Mouse (Mus musculus) limb, embryonic 14.5 days (tissue): Measurements from ENCODE around the gene Ntrk2. TPM values are rescaled to one million over a fixed set of nuclear protein-coding genes. Genes with fewer than 3 reads are reported as not detected.

ENCODE experiments used
- ATAC-seq: fragments of 200-750 bp; cut with Nextera tagmentation; 2 replicates; pipeline ENCODE4 v1.8.0; 2017; ENCODE audit warnings: low read depth, moderate number of reproducible peaks, moderate TSS enrichment; ENCODE audit not compliant: low FRiP score
- DNase-seq: peaks from one replicate; pipeline ENCODE4 v3.0.0-alpha.2; 2015; ENCODE audit warnings: low spot score
- H3K27ac ChIP-seq: fragments of 300-500 bp; sonication (generic); replicated peaks from 2 replicates; pipeline ENCODE4 v1.5.1; 2014; ENCODE audit warnings: low read depth, mild to moderate bottlenecking, low read length, moderate library complexity, mixed read lengths
- H3K27me3 ChIP-seq: fragments of 300-500 bp; sonication (generic); 2 replicates; pipeline ENCODE4 v1.6.1; 2014; ENCODE audit warnings: low read length, mixed read lengths; ENCODE audit not compliant: control insufficient read depth, insufficient read depth
- H3K36me3 ChIP-seq: fragments of 300-500 bp; sonication (generic); 2 replicates; pipeline ENCODE4 v1.6.1; 2014; ENCODE audit warnings: mild to moderate bottlenecking, low read length, moderate library complexity, mixed read lengths; ENCODE audit not compliant: control insufficient read depth, insufficient read depth
- H3K4me1 ChIP-seq: fragments of 300-500 bp; sonication (generic); 2 replicates; pipeline ENCODE4 v1.6.1; 2014; ENCODE audit warnings: antibody characterized with exemption, low read length, mixed read lengths; ENCODE audit not compliant: control insufficient read depth, insufficient read depth
- H3K4me2 ChIP-seq: fragments of 300-500 bp; sonication (generic); replicated peaks from 2 replicates; pipeline ENCODE4 v1.6.1; 2014; ENCODE audit warnings: low read depth, mild to moderate bottlenecking, low read length, moderate library complexity; ENCODE audit not compliant: severe bottlenecking
- H3K4me3 ChIP-seq: fragments of 300-500 bp; sonication (generic); replicated peaks from 2 replicates; pipeline ENCODE4 v1.5.1; 2014; ENCODE audit warnings: low read length
- H3K9ac ChIP-seq: fragments of 300-500 bp; sonication (generic); 2 replicates; pipeline ENCODE4 v1.6.1; 2014; ENCODE audit warnings: mild to moderate bottlenecking, low read depth, low read length, moderate library complexity; ENCODE audit not compliant: severe bottlenecking
- H3K9me3 ChIP-seq: fragments of 300-500 bp; sonication (generic); 2 replicates; pipeline ENCODE4 v1.6.1; 2016; ENCODE audit warnings: low read length; ENCODE audit not compliant: control insufficient read depth
- POLR2A ChIP-seq: fragments of 200-500 bp; IDR thresholded peaks from 2 replicates; pipeline ENCODE4 v1.8.0; 2012; ENCODE audit warnings: inconsistent platforms, mild to moderate bottlenecking, moderate library complexity, borderline replicate concordance; ENCODE audit not compliant: insufficient read depth, insufficient read length; ENCODE audit errors: extremely low read depth
- WGBS: fragments of 180-500 bp; shearing (Covaris S2); extraction: QIAGEN DNeasy Blood & Tissue Kit; methylation state at CpG from one replicate; pipeline ENCODE4 v1.1.7; 2014; 5-methylcytosine and 5-hydroxymethylcytosine counted together
- polyA plus RNA-seq, 2 experiments: library from polyadenylated mRNA; depleted of rRNA in 1 of 2; stranded (reverse) in 1 of 2; unstranded in 1 of 2; fragments of >200 nt; fragmentation: Nextera tagmentation in 1 of 2; extraction: Ambion mirVana in 1 of 2; gene quantifications; 2 replicates each; pipeline versions ENCODE4 v1.2.1 to v1.2.3; 2012 to 2014

Ntrk2 gene
- polyA plus RNA-seq, 2 experiments = 15.8 to 18.2 TPM

DNA sequence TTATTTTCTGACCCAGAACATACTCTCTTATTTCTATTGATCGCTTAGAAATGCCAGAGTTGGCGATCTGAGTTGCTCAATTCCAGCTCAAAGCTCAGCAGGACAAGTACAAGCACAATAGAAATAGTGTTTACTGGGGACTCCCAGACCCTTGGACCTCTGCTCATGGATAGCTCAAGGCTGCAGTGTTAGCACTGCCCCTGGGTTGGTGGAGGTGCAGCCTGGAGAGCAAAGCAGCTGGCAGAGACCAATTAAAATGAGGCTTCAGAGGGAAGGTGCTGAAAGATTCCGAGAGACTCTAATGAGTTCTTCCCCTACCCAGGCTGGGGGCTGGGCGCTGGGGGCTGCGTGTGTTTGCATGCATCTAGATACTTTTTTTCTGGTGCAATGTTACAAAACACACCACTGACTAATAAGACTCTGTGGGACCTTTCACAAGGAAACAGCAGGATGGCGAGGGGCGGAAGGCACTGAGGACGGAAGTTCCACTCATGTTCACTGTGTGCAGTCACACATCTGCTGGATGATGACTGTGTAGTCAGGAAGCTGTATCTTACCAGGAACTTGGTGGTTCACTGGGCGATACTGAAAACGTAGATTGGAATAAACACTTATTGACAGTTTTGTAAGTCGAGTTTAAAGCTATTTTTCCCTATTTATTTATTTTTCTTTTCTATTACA is 193.1 kb downstream of the Ntrk2 start:
- no peak overlapping the region for H3K4me3 ChIP-seq
- no peaks in the 10 kb centered on the region for H3K4me1 ChIP-seq
- DNase-seq (no peak), ATAC-seq (no peak)
- no peak for TF ChIP-seq POLR2A
- no peak overlapping the region for H3K9ac ChIP-seq
- H3K27ac ChIP-seq = no peak overlapping the region
- no peak overlapping the region for H3K4me2 ChIP-seq
- no peaks in the 10 kb centered on the region for H3K36me3 ChIP-seq
- no peaks in the 10 kb centered on the region for H3K27me3 ChIP-seq
- 32% methylated on average over 11 of the region's 11 CpGs for WGBS
- no peaks in the 10 kb centered on the region for H3K9me3 ChIP-seq

DNA sequence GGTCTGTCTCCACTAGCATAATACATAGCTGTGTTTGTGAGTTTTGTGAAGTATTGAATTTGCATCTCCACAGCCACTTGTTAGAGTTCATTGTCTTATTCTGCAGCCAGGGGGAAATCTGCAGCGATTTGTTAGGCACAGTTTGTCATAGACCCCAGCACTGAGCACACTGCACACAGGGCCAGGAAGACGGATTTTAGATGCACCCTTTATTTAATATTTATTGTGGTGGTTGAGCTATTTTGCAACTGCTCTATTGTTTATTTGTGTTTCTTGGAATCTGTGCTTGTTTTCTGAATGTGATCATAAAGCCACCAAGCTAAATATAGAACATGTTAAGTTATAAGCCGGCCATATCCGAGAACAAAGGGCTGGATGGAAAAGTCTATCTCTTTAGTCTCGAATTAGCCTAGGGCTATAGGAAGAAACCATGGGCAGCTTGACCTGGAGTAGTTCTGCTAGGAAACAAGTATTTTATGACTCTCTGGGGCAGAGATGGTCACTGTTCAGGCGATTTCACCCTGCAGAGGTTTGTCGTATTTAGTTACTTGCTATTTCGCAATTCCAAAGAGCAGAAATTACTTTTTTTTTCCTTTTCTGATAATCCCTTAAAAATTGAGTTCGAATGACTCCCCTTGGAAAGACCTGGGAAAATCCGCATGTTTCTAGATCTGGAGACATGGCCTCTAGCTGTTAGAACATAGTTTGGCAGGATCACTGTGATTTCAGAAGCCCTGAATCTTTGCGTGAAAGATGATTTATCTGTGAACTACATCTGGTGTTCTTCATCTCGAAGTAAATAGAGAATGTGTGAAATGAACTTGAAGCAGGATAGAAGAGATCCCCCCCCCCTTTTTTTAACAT is 196.8 kb downstream of the Ntrk2 start:
- Histone ChIP-seq H3K36me3 (no peaks in the 10 kb centered on the region), H3K4me1 (no peaks in the 10 kb centered on the region), H3K27me3 (no peaks in the 10 kb centered on the region), H3K27ac (no peak overlapping the region), H3K9me3 (no peaks in the 10 kb centered on the region), H3K4me2 (no peak overlapping the region), H3K9ac (no peak overlapping the region), H3K4me3 (no peak overlapping the region)
- WGBS = 66% methylated on average over 12 of the region's 12 CpGs
- no peak for ATAC-seq
- no peak for DNase-seq
- TF ChIP-seq POLR2A = no peak

DNA sequence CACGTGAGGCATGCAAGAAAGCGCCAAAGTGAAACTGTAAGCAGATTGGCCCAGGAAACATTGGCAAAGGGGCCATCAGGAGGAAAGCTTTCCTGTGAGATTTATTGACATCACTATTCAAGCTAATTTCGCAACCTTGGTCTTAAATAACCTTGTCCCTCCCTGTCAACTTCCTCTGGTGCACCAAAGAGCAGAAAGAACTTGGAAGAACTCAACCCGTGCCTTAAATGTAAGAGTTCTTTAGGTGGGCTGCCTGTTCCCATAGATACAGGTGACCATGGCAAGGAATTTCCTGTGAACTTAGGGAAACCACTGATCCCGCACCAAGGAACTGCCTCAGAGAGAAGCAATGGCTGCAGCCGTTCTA is 197.4 kb downstream of the Ntrk2 start:
- no peaks in the 10 kb centered on the region for H3K27me3 ChIP-seq
- 52% methylated on average over 6 of the region's 6 CpGs for WGBS

GRCm38 (mm10) chr13:59004579-59004978 is 198.2 kb downstream of the Ntrk2 start:
- no peak for ATAC-seq
- H3K27me3 ChIP-seq = no peaks in the 10 kb centered on the region
- no peaks in the 10 kb centered on the region for H3K4me1 ChIP-seq
- no peak overlapping the region for H3K9ac ChIP-seq
- no peak overlapping the region for H3K4me2 ChIP-seq
- no peaks in the 10 kb centered on the region for H3K36me3 ChIP-seq
- no peak overlapping the region for H3K4me3 ChIP-seq
- H3K9me3 ChIP-seq = no peaks in the 10 kb centered on the region
- H3K27ac ChIP-seq = no peak overlapping the region
- TF ChIP-seq POLR2A = no peak
- WGBS = 79% methylated on average over 6 of the region's 6 CpGs
- DNase-seq = no peak

More for the DNA sequence above, 197.4 kb downstream of the Ntrk2 start:
- no peaks in the 10 kb centered on the region for H3K36me3 ChIP-seq
- no peak overlapping the region for H3K27ac ChIP-seq
- ATAC-seq (no peak), DNase-seq (no peak)
- TF ChIP-seq POLR2A = no peak
- no peak overlapping the region for H3K4me3 ChIP-seq
- no peaks in the 10 kb centered on the region for H3K4me1 ChIP-seq
- no peak overlapping the region for H3K9ac ChIP-seq
- H3K4me2 ChIP-seq = no peak overlapping the region
- H3K9me3 ChIP-seq = no peaks in the 10 kb centered on the region

- Histone ChIP-seq H3K36me3 (no peaks in the 10 kb centered on the region), H3K4me3 (no peak overlapping the region), H3K4me1 (peaks cover 11% of the 10 kb centered on the region), H3K9ac (no peak overlapping the region), H3K27me3 (no peaks in the 10 kb centered on the region), H3K27ac (no peak overlapping the region), H3K9me3 (no peaks in the 10 kb centered on the region), H3K4me2 (no peak overlapping the region)
- ATAC-seq = no peak
- DNase-seq = no peak
- TF ChIP-seq POLR2A = no peak
- 73% methylated on average over 5 of the region's 5 CpGs for WGBS
Measured at GRCm38 (mm10) chr13:59009855-59010254, 203.5 kb downstream of the Ntrk2 start.
